Mouse (Mus musculus): ENCODE results near the gene Slc25a21.

DNA sequence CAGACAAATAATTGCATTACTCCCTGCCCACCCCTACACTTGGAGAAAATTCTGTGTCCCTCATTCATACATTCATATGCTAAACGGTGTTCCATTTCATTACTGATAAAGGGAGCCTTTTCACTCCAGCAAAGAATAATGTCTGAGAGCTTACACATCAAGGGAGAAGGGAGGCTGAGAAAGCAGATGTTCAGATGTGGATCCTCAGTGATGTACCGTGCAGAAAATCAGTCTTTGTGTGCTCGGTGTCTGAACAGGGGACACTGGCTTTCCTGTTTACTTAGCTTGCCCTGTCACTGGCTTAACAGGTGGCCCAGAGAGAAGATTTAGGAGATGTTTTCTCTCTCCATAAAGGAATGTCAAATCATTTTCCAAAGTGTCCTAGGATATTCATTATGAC lies 112.8 kb downstream of the Slc25a21 start:
- TF ChIP-seq EP300 (optimal IDR thresholded peaks at IDR 0.05): no peak
- no peak for TF ChIP-seq CTCF (IDR thresholded peaks at IDR 0.05; ENCODE audit: low read depth)
